Mouse (Mus musculus): Measurements from ENCODE around the gene Glb1.
"Not testable (repeated sequence)": the region's sequence is repeated elsewhere in the genome, so short reads cannot be mapped to it uniquely, and the experiment has no call there.

Glb1 gene

DNA sequence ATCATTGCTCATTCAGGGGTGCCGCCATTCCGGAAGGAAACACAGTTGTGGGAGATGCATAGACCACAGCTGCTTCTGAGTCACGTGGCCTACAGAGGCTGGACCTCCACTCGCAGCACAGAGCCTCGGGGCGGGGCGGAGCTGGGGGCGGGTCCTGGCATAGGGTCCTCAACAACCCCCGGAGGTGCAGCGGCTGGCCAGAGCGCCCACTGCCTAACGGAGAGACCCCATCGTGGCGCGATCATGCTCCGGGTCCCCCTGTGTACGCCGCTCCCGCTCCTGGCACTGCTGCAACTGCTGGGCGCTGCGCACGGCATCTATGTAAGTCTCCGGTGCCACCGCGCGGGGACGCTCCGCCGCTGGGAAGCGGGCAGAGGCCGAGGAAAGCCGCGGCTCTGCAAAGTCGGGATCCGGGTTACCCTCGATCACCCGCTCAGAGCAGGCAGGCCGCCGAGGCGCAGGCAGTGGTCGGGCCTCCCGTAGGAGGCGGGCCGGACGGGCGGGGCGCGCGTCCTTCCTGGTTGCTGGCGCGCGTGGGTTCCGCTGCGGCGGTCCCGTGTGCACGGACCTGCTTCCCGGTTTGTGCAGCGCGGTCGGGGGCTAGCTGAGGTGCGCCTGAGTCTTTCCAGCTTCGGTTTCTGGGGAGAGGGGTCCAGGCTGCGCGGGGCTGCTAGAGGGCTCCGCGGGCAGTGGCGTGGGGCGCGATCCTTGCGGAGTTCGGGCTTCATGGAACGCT lies at the start of gene Glb1, which contains the start of gene Tmppe:
TSS of gene Glb1 (plus strand) at position 128 of the 736 bp plus-strand sequence.
TSS of gene Tmppe (plus strand) at position 157 of the 736 bp plus-strand sequence.
- in situ Hi-C loops (cut with MboI; ENCODE audit: unreplicated experiment in 2 of 2): loop anchor here in 1 of 2 experiments (25.0 kb wide), 2 partner anchors 536 to 911 kb away; partner anchors contain the start of genes Gpd1l and Stt3b

DNA sequence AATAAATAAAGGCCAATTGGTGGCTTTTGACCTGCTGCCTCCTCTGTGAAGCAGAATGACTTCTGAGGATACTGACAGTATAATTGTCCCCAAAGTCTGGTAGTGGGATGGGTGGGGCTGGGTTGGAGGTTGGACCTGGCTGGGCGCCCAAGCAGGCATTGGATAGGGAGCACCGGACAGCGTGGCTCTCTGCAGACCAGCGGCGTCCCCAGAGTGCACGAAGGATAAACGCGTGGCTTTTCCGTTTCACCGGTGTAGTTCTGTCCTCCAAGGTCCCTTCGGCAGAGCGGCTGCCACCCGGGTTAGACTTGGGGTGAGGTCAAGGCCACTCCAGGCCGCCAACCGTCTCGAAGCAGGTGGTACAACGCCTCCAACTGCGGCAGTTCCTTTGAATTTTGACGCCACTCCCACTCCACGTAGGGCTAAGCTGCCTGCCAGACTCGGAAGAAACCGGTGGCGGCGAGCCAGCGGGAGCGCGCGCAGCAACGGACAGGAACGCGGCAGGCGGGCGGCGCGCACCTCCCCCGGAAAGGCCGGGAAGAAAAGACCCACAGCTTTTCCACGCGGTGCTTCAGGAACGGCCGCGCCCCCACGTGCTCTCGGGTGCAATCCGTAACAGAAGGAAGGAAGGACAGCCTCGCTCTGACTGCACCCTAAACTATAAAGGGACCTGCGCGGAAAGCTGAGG lies 32.9 kb upstream of the Glb1 start:
- in situ Hi-C loops (cut with MboI; ENCODE audit: unreplicated experiment in 2 of 2): no loop called here

DNA sequence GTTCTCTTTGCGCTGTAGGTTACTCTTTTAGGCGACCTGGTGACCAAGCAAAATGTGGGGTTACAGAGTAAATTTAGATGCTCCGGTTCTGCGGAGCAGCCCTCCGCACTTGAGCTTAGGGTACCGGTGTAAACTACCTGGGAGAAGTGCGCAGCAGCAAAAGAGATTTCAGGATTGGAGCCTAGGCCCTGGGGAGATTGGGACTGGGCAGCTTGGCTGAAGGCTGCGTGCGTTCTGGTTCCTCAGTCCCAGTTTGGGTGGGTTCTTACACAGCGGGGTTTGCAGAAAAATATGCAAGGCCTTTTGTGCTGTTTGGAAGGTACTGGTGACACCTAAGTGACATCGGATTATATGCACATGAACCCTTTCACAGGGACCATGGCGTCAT lies 32.4 kb upstream of the Glb1 start:
- in situ Hi-C loops (cut with MboI; ENCODE audit: unreplicated experiment in 2 of 2): no loop called here

DNA sequence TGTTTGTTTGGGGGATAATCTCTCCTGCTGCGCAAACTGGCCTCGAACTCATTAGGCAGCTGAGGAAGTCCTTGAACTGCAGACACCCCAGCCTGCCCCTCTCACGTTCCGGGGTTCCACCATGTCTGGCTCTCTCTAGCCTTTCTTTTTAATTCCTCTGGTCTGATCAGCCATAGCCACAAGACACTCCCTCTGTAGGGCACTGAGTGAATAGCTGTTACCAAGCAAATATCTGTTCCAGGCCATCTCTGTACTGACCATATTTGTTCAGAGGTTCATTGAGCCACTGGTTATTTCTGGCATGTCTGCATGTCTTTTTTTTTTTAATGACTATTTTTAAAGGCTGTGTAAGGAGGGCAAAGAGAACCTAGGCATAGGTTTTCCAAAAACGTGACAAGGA lies 31.5 kb upstream of the Glb1 start:
- in situ Hi-C loops (cut with MboI; ENCODE audit: unreplicated experiment in 2 of 2): not testable (repeated sequence)

DNA sequence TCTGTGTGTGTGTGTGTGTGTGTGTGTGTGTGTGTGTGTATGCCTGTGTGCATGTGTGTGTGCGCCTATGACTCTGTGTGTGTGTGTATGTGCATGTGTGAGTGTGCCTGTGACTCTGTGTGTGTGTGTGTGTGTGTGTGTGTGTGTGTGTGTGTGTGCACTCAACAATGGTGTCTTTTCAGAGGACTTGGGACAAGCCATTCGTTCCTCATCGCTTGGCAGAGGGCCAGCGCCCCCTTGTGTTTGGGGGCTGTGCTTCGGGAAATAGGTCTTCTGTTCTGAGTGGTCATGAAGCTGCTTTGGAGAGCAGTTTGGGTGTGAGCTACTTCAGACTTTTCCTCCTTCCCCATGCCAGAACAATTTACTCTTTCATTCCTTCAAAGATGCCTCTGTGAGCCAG lies 29.2 kb upstream of the Glb1 start:
- in situ Hi-C loops (cut with MboI; ENCODE audit: unreplicated experiment in 2 of 2): not testable (repeated sequence)

DNA sequence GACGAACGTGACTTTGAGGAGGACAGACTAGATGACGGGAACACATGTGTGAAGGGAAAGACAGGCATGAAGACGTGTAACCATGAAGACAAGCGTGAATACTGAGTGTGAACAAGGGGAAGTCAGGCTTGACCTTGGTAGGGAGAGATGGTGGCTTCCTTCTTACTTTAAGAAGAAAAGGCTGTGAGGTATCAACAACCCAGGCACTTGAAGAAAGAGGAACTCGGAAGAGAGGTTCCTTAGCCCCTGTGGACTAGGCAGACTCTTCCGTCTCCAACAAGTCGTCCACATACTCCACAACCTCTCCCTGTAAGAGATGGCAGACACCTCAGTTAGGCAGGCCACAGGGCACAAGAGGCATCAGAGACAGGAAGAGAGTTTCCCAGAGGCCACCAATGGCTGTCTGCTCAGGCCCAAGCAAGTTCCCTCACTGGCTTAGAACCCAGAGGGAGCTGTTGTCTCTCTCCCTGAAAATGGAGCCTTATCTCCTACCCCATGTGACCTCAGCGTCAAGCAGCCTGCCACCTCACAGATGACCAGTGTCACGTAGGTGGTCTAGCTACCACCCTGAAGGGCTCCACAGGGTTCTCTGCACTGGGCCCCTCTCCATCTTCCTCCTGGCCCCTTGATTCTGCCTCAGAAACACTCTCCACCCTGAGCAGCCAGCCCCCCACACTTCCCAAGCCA lies 25.5 kb upstream of the Glb1 start:
- in situ Hi-C loops (cut with MboI; ENCODE audit: unreplicated experiment in 2 of 2): loop anchor here in 1 of 2 experiments (25.0 kb wide), 4 partner anchors 388 to 937 kb away; partner anchors contain the start of genes Clasp2, Gpd1l and Stt3b

DNA sequence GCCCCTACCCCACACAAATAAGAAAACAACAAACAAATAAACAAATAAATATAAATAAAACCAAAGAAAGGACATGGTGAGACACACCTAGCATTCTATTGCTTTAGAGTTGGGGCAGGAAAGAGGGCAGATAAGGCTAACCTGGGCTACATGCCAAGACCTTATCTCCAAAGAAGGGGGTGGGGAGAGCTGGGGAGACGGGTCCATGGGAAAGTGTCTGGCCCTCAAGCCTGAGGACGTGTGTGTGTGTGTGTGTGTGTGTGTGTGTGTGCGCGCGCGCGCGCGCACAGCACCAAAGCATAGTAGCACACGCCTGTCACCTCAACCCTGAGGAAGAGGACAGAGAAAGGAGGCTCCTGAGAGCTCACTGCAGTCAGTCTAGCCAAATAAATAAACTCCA lies 23.7 kb upstream of the Glb1 start:
- in situ Hi-C loops (cut with MboI; ENCODE audit: unreplicated experiment in 2 of 2): loop anchor here in 1 of 2 experiments (25.0 kb wide), 4 partner anchors 390 to 935 kb away; partner anchors contain the start of genes Clasp2, Gpd1l and Stt3b

DNA sequence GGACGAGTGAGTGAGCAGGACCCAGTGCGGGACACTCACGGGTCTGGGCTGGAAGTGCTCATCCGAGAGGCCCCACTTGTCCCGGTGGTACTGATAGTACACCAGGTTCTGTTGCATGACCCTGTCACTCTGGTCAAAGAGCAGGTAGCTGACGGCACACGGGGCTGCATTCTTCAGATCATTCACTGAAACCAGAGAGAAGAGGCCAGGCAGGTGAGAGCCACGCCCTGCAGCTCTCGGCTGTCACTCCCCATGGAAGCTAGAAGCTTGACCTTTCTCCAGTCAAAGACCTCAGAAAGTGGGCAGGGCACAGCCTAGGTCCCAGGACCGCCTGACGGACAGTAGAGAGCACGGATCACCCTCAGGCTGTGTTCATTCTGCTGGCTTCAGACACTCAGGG lies 21.0 kb upstream of the Glb1 start:
- in situ Hi-C loops (cut with MboI; ENCODE audit: unreplicated experiment in 2 of 2): loop anchor here (5.0 to 25.0 kb wide), 6 partner anchors 58 to 932 kb away; partner anchors contain the start of genes Clasp2 (in 1 of the 2), Gpd1l (in 1 of the 2) and Stt3b (in 1 of the 2)

DNA sequence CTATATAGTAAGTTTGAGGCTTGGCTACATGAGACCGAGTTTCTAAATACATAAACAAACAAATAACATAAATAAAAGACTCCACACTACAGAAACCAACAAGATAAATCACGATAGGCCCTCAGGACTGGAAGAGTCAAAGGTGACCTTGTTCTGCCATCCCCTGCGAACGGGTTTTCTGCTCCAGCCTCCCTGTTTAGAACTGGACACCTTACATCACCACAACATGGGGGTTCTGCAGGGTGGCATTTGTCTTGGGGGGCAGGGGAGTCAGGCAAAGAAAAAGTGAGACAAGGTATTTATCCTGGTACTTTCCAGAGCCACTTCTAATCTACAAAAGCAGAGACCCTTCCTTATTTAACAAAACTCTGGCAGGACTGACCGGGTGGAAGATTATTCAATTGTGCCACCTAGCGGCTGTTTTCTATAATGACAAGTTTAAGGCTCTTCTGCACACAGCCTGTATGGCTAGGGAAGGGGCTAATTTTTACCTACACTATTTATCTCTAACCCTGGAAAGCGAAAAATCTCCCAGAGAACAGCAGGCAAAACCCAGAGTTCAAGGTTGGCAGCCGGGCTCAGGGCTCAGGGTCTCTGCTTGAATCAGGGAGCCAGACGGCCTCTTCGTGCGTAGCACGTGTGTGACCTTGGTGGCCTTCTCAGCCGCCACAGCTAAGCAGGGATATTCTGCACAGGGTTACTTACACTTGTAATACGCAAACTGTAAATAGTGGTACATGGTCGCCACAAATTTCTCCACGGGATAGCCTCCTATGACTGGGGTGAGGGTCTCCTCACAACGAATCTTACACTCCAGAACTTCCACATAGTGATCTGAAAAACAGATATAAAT lies 19.8 kb upstream of the Glb1 start:
- in situ Hi-C loops (cut with MboI; ENCODE audit: unreplicated experiment in 2 of 2): loop anchor here (5.0 to 25.0 kb wide), 6 partner anchors 59 to 931 kb away; partner anchors contain the start of genes Clasp2 (in 1 of the 2), Gpd1l (in 1 of the 2) and Stt3b (in 1 of the 2)

DNA sequence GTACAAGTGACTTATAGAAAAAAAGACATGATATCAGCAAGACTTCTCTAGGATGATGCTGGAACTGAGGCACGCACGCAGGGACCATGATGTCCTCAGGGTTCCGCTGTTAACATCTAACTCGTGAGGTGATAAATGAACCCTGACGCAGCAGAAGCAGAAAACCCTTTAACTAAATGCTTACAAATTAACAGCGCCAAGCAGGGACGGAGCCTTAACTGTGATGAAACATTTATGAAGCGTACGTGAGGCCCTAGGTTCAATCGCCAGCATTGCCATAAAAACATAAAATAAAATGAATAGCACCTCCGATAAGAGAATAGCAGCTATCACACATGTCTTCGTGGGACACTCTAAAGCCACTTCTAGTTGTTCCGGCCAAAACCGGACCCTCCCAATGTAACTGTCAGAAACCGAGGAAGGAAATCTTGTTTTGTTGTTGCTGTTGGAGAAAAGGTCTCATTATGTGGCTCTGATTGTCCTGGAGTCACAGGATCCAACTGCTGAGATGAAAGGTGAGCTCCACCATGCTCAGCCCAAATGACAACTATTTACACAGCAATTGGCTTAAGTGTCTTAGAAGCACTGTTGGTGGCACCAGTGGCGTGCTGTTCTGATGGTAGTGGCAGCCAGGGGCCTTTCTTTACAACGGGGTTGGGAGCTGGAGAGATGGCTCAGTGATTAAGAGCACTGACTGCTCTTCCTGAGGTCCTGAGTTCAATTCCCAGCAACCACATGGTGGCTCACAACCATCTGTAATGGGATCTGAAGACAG lies 17.8 kb upstream of the Glb1 start:
- in situ Hi-C loops (cut with MboI; ENCODE audit: unreplicated experiment in 2 of 2): loop anchor here (5.0 to 25.0 kb wide), 6 partner anchors 61 to 929 kb away; partner anchors contain the start of genes Clasp2 (in 1 of the 2), Gpd1l (in 1 of the 2) and Stt3b (in 1 of the 2)

DNA sequence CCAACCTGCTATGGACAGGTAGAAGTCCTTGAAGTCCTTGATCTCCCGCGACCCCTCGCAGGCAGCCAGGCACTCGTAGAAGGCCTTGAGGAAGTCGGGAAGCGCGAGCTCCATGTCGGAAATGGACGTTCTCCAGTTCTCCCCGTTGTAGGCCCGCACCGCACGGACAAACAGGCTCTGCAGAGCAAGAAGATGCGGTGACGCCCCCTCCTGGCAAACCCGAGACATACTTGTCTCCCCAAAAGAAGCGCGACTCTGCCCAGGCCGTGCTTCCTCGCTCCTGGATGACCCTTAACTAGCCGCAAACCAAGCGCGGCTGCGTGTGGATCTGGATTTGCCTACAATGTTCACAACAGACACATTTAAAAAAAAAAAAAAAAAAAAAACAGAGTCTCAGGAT lies 16.2 kb upstream of the Glb1 start:
- in situ Hi-C loops (cut with MboI; ENCODE audit: unreplicated experiment in 2 of 2): loop anchor here (5.0 to 25.0 kb wide), 6 partner anchors 62 to 928 kb away; partner anchors contain the start of genes Clasp2 (in 1 of the 2), Gpd1l (in 1 of the 2) and Stt3b (in 1 of the 2)

DNA sequence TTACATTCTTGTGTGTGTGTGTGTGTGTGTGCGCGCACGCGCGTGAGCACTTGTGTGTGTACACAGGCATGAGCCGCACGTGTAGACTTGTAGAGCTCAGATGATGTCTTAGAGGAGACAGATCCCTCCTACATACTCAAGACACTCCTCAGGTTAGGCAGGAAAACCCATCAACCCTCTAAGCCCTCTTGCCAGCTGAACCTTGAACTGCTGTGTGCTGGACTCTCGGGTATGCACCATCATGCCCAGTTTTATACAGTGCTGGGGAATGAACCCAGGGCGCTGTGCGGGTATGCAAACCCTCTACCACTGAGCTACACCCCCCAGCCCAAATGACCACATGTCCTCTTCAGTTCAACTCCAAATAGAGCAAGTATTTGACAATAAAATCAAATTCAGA lies 15.7 kb upstream of the Glb1 start:
- in situ Hi-C loops (cut with MboI; ENCODE audit: unreplicated experiment in 2 of 2): loop anchor here in 1 of 2 experiments (25.0 kb wide), 4 partner anchors 398 to 927 kb away; partner anchors contain the start of genes Clasp2, Gpd1l and Stt3b

DNA sequence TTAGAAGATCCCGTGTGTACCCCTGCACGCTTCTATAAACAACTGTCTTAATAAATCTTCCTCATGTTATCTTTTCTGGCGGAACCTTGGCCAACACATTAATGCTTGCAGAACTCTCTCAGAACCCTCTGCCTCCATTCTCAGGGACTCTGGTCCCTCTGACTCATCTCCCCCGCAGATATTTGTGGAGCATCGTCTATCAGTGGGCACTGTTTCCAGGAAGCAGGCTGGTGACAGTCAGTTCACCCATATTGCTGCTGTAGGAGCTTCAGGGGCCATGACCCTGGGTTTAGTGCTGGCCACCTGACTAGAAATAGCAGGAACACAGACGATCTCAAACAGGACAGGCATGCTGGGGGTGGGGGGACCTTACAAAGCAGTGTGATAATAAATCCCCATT lies 13.8 kb upstream of the Glb1 start:
- in situ Hi-C loops (cut with MboI; ENCODE audit: unreplicated experiment in 2 of 2): loop anchor here in 1 of 2 experiments (25.0 kb wide), 4 partner anchors 400 to 925 kb away; partner anchors contain the start of genes Clasp2, Gpd1l and Stt3b

DNA sequence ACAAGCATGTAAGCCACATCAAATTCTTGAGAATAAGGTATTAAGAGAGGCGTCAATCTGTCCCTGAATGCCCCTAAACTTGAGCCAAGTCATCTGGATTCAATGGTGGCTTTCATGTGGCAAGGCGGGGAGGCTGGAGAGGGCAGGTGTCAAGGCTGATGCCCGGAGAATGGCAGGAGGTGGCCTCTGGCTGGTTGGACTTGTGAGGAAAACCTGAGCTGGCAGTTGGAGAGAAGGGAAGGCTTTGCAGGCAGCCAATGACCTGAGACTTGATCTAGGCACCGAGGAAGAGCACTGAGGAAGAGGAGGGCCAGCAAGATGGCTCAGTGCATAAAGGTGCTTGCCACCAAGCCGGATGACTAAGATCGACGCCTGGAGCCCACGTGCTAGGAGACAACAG lies 12.6 kb upstream of the Glb1 start:
- in situ Hi-C loops (cut with MboI; ENCODE audit: unreplicated experiment in 2 of 2): loop anchor here in 1 of 2 experiments (25.0 kb wide), 4 partner anchors 401 to 924 kb away; partner anchors contain the start of genes Clasp2, Gpd1l and Stt3b

DNA sequence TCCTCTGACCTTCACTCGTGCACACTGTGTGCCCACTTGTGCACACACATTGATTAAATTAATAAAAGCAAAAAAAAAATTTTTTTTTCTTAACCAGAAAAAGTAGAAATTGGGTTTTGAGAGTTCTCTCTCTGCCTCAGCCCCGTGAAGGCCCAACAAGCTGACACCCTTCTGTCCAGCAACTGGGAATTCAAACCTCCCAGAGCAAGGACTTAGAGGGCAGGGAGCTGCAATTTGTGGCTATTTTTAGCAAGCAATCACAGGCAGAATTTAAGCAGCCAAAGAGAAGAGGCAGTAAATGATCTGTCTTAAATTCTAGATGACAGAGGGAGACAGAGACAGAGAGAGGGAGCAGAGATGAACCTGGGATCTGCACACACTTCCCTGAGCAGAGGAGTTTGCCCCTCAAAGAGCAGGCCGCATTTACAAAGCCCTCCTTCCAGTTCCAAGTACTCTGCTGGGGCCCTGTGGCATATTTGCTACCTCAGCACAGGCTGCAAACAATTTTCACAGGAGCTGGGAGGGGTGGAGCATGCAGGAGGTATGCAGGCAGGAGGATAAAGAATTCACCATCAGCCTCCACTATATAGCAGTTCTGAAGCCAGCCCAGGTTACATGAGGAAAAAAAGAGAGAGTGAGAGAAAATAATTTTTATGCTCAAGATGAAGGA lies 12.0 kb upstream of the Glb1 start:
- in situ Hi-C loops (cut with MboI; ENCODE audit: unreplicated experiment in 2 of 2): loop anchor here in 1 of 2 experiments (25.0 kb wide), 4 partner anchors 402 to 923 kb away; partner anchors contain the start of genes Clasp2, Gpd1l and Stt3b

DNA sequence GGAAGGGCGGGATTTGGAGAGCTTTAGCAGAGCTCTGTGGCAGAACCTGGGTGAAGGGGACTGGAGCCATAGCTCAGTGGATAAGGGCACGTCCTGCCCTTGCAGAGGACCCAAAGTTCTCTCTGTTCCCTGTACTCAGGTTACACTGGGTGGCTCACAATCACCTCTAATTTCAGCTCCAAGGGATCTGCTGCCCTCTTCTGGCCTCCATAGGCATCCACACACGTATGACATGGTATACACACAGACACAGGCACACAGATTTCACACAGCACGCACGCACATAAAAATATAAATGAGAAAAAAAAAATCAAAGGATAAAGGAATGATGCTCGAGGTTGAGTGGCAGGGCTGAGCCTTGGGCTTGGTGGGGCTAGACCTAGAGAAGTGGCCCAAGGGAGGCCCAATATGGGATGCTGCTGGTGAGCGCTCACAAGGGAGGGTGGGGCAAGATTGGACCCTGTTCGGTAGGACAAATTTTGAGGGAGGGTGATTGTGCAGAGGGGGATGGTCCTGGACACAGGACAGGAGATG lies 11.4 kb upstream of the Glb1 start:
- in situ Hi-C loops (cut with MboI; ENCODE audit: unreplicated experiment in 2 of 2): loop anchor here in 1 of 2 experiments (25.0 kb wide), 4 partner anchors 402 to 923 kb away; partner anchors contain the start of genes Clasp2, Gpd1l and Stt3b
